22 mouse cellular contexts compared by ENCODE assay signal in genomic region chr4:97939920-97940520, GRCm38 (mm10).
A peak's percentile ranks its signal among the peaks of the same experiment; 100 is the strongest.
DNase-seq lines count a peak whose midpoint lies in the region; ATAC-seq and TF ChIP-seq lines count a peak whose summit lies in the region.
"Had no signal": no experiment of that assay in that cellular context is flagged by ENCODE, and none has a peak within 500 bp of the region (broad histone marks: within the 10 kb centered on the region; RNA-seq: fewer than 3 reads in every experiment).

No protein-coding gene starts in this region.

- peak overlapping the region; percentile 32; the same call in 1 of the 2 replicates for H3K27ac ChIP-seq in gastrocnemius, adult 2 months
- H3K27ac ChIP-seq in heart, embryonic 15.5 days, result peak overlapping the region; percentile 73
- H3K27ac ChIP-seq in limb, embryonic 13.5 days, result peak overlapping the region; percentile 56; the same call in 1 of the 2 replicates
- H3K27ac ChIP-seq in limb, embryonic 10.5 days, result no peak overlapping the region
- H3K27ac ChIP-seq in embryonic facial prominence, embryonic 14.5 days (replicated peaks; ENCODE audit: low read depth, low read length), result peak overlapping the region; percentile 39
- H3K27ac ChIP-seq: forebrain, embryonic 15.5 days; left cerebral cortex, adult 2 months; limb, embryonic 15.5 days; liver, embryonic 13.5 days had no signal

- no peak overlapping the region for H3K4me2 ChIP-seq in heart, embryonic 15.5 days
- H3K4me2 ChIP-seq in limb, embryonic 13.5 days (replicated peaks), result no peak overlapping the region
- no peak overlapping the region for H3K4me2 ChIP-seq in embryonic facial prominence, embryonic 14.5 days (ENCODE audit: low read depth, low read length)
- H3K4me2 ChIP-seq: forebrain, embryonic 15.5 days; hindbrain, embryonic 12.5 days; limb, embryonic 15.5 days; liver, embryonic 13.5 days; midbrain, embryonic 11.5 days had no signal

- H3K9ac ChIP-seq in heart, embryonic 15.5 days, result no peak overlapping the region
- H3K9ac ChIP-seq in limb, embryonic 13.5 days, result no peak overlapping the region
- no peak overlapping the region for H3K9ac ChIP-seq in embryonic facial prominence, embryonic 14.5 days (ENCODE audit: low read depth, low read length)
- H3K9ac ChIP-seq: forebrain, embryonic 15.5 days; hindbrain, embryonic 12.5 days; limb, embryonic 15.5 days; liver, embryonic 13.5 days had no signal

- no peak for TF ChIP-seq CTCF in gastrocnemius, adult 2 months (IDR thresholded peaks at IDR 0.05)

- 61% methylated on average over 4 of the region's 4 CpGs for whole genome bisulfite sequencing in heart, embryonic 15.5 days
- WGBS in limb, embryonic 13.5 days, result 80% methylated on average over 4 of the region's 4 CpGs
- 88% methylated on average over 4 of the region's 4 CpGs for WGBS in limb, embryonic 10.5 days
- WGBS in embryonic facial prominence, embryonic 14.5 days, result 68% methylated on average over 4 of the region's 4 CpGs

- no peak overlapping the region for H3K4me3 ChIP-seq in gastrocnemius, adult 2 months
- no peak overlapping the region for H3K4me3 ChIP-seq in heart, embryonic 15.5 days
- H3K4me3 ChIP-seq in limb, embryonic 13.5 days, result no peak overlapping the region
- no peak overlapping the region for H3K4me3 ChIP-seq in limb, embryonic 10.5 days
- H3K4me3 ChIP-seq in embryonic facial prominence, embryonic 14.5 days (ENCODE audit: low read depth, low read length), result no peak overlapping the region
- H3K4me3 ChIP-seq: forebrain, embryonic 10.5 days; forebrain, embryonic 15.5 days; hindbrain, embryonic 12.5 days; left cerebral cortex, adult 2 months; limb, embryonic 15.5 days; liver, embryonic 13.5 days had no signal

- DNase-seq in gastrocnemius, adult 2 months, result no peak
- no peak for DNase-seq in gastrocnemius, adult 8-10 months (ENCODE audit: low spot score in 2 of 2)
- no peak for DNase-seq in heart, postnatal 25 days (ENCODE audit: low spot score)
- no peak for DNase-seq in limb, embryonic 10.5 days (ENCODE audit: low spot score)
- no peak for DNase-seq in embryonic facial prominence, embryonic 14.5 days (ENCODE audit: low spot score)
- no peak for DNase-seq in kidney, postnatal 25 days
- DNase-seq: adrenal gland, postnatal 14 days; liver, embryonic 13.5 days; lung, adult 18-20 months; right cerebral cortex, postnatal 25 days; spleen, adult 18-20 months had no signal

- no peaks in the 10 kb centered on the region for H3K27me3 ChIP-seq in heart, embryonic 15.5 days
- no peaks in the 10 kb centered on the region for H3K27me3 ChIP-seq in limb, embryonic 13.5 days
- no peaks in the 10 kb centered on the region for H3K27me3 ChIP-seq in limb, embryonic 10.5 days (ENCODE audit: low read depth, poor library complexity, severe bottlenecking)
- no peaks in the 10 kb centered on the region for H3K27me3 ChIP-seq in embryonic facial prominence, embryonic 14.5 days (replicated peaks; ENCODE audit: control insufficient read depth, insufficient read depth, low read length)
- H3K27me3 ChIP-seq: forebrain, embryonic 15.5 days; hindbrain, embryonic 12.5 days; limb, embryonic 15.5 days; liver, embryonic 13.5 days had no signal

- peaks cover 35% of the 10 kb centered on the region for H3K4me1 ChIP-seq in heart, embryonic 15.5 days (replicated peaks)
- peaks cover 61% of the 10 kb centered on the region for H3K4me1 ChIP-seq in limb, embryonic 13.5 days
- H3K4me1 ChIP-seq in limb, embryonic 10.5 days, result 0 out of 2 replicates have a peak, but pooled peaks cover 4% of the 10 kb centered on the region
- H3K4me1 ChIP-seq in embryonic facial prominence, embryonic 14.5 days (ENCODE audit: control insufficient read depth, insufficient read depth, low read length), result peaks cover 34% of the 10 kb centered on the region
- H3K4me1 ChIP-seq: liver, embryonic 13.5 days had no signal

- no peaks in the 10 kb centered on the region for H3K9me3 ChIP-seq in heart, embryonic 15.5 days (replicated peaks)
- H3K9me3 ChIP-seq in limb, embryonic 13.5 days, result no peaks in the 10 kb centered on the region
- no peaks in the 10 kb centered on the region for H3K9me3 ChIP-seq in limb, embryonic 10.5 days (replicated peaks)
- no peaks in the 10 kb centered on the region for H3K9me3 ChIP-seq in embryonic facial prominence, embryonic 14.5 days (ENCODE audit: control insufficient read depth, low read length)
- H3K9me3 ChIP-seq: forebrain, embryonic 10.5 days; forebrain, embryonic 15.5 days; hindbrain, embryonic 12.5 days; limb, embryonic 15.5 days; liver, embryonic 13.5 days had no signal

- H3K36me3 ChIP-seq in heart, embryonic 15.5 days, result no peaks in the 10 kb centered on the region
- H3K36me3 ChIP-seq in limb, embryonic 13.5 days, result no peaks in the 10 kb centered on the region
- H3K36me3 ChIP-seq in limb, embryonic 10.5 days, result no peaks in the 10 kb centered on the region
- H3K36me3 ChIP-seq in embryonic facial prominence, embryonic 14.5 days (ENCODE audit: control insufficient read depth, insufficient read depth, low read length), result 0 out of 2 replicates have a peak, but pooled peaks cover 6% of the 10 kb centered on the region
- H3K36me3 ChIP-seq: forebrain, embryonic 10.5 days; forebrain, embryonic 15.5 days; hindbrain, embryonic 12.5 days; limb, embryonic 15.5 days; liver, embryonic 13.5 days had no signal

- no peak for ATAC-seq in heart, embryonic 15.5 days (replicated peaks; ENCODE audit: insufficient number of reproducible peaks, insufficient read depth, low FRiP score, low read depth)
- no peak for ATAC-seq in limb, embryonic 13.5 days (ENCODE audit: low FRiP score, low read depth)
- ATAC-seq in embryonic facial prominence, embryonic 14.5 days (ENCODE audit: low read depth), result no peak
- ATAC-seq: CD4-positive, CD25-positive, alpha-beta regulatory T cell, adult 4 months; forebrain, embryonic 15.5 days; intestine, postnatal 0 days; midbrain, embryonic 16.5 days had no signal

- intact Hi-C loops in gastrocnemius, adult 2 months (cut with DNase I), result no loop called here
- intact Hi-C loops in heart, postnatal 25 days (cut with DNase I), result no loop called here
